Mouse (Mus musculus) kidney, postnatal 14 days (tissue): ENCODE data around the gene Pelo.

Experiments
- DNase-seq: peaks from one replicate; pipeline ENCODE4 v3.0.0; 2022; ENCODE audit warnings: mixed read lengths

The Pelo gene

GRCm38 (mm10) chr13:115096216-115096615 is 6.2 kb upstream of the Pelo start:
- peak; percentile 43 for DNase-seq

- no peak for DNase-seq
Observed at GRCm38 (mm10) chr13:115095392-115095791, 5.4 kb upstream of the Pelo start.

DNA sequence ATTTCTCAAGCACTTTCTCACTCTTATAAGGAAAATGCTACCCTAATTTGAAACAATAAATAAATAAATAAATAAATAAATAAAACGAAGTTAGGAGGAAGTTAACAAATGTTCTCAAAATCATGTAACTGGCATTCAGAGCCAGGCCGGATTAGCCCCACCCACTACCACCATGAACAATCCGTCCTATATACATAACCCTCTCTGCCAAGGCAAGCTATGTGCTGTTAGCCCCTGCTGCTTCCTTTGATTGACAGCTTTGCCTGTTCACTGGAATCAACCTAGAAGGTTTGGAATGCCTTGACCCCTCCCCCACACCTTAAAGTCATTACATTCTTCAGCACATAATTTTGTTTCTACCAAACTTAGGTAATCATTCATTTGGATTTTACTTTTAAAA is 1.5 kb upstream of the Pelo start:
- DNase-seq = peak; percentile 35

GRCm38 (mm10) chr13:115090977-115091445 is 1.0 kb upstream of the Pelo start:
- DNase-seq = no peak

DNA sequence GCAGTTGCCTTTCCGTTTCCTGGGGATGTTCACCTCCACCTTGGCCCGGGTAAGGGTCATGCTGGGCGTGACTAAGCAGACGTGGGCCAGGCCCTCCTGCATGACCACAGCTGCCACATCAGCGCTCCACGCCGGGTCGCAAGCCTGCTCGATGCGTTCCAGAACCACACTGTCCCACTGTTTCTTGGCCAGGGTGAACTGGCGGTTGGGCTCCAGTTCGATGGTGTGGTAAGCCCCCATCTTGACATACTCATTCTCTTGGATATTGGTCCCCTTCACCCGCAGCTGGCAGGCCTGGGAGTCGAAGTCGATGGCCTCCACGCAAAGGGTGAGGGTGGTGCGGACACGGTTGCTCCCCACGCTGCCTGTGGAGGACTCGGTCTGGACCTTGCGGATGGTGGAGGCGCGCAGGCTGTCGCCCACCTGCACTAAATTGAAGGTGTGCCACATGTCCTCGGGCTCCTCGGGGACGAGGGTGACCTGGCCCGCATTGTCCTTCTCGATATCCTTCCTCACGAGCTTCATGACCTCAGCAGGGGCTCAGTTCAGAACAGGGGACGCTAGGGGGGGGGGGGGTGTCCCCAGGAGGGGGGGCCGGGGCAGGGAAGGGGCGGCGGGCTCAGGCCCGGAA is 476 bp downstream of the Pelo start:
- peak; percentile 57 for DNase-seq

- DNase-seq = no peak
Observed at GRCm38 (mm10) chr13:115089020-115089394, 979 bp downstream of the Pelo start.

DNA sequence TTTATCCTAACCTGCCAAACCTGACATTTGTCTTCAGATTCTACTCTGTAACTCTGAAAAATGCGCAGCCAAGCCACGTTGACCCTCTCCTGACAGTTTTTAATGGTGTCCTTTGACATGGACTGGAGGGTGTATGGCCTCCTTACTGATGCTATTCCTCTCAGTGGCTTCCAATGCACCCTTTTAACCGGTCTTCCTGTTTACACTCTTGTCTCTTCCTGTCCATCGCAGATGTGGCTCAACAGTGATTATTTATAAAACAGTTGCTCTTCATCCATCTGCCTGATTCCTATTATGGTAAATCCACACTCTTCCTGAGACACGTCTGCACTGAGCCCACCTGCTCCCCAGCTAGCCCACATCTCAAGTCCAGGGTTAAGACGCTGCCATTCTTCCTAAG is 4.0 kb downstream of the Pelo start:
- peak; percentile 24 for DNase-seq

GRCm38 (mm10) chr13:115082339-115082738 is 7.6 kb downstream of the Pelo start:
- DNase-seq = peak; percentile 47

- peak; percentile 46 for DNase-seq
Observed at GRCm38 (mm10) chr13:115079996-115080585, 9.9 kb downstream of the Pelo start.

DNA sequence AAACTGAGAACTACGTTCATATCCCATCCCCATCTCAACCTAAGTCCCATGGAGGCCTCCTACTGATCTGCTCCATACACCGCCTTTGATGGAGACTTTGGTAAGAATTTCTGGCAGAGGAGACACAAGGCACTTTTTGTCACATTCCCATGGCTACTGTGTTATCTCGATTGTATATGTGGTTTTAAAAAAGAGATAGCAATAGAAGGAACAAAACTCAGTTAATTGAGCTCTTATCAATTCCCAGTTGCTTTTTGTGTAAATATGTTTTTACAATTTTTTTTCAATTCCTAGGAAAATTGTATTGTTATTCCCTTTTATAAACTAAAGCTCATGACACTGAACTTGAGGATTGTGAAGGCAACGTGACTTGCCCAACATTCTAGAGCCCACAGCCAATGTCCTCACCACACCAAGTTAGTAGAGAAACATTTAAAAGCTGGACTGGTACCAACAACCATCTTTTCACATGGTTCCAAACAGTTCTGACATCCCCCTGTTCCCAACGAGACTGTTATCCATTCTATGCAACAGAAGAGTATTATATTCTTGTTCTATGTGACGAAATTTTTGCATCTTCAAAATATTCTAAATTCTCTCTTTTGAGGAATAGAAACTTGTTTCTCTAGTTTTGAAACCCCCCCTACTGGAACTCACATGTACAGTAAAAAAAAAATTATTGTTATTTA is 10.8 kb downstream of the Pelo start:
- DNase-seq = no peak

- DNase-seq = peak; percentile 75
Observed at GRCm38 (mm10) chr13:115077346-115078134, 12.4 kb downstream of the Pelo start.

DNA sequence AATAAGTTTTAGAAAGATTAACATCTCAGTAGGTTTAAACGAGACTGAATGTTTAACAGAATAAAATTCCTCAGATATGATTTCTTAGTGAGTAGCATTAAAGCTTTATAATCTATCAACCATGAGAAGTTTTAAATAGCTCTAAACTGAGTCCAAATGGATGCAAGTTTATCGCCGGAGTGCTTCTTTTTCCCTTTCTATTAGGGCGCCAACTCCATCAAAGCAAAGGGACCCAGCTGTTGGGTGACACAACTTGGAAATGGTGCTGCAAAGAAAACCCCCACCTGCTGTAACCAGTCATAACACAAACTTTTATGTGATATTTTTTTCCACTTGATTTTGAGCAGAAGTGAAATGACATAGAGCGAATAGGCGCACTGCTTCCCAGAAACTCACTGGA is 17.6 kb downstream of the Pelo start:
- no peak for DNase-seq

DNA sequence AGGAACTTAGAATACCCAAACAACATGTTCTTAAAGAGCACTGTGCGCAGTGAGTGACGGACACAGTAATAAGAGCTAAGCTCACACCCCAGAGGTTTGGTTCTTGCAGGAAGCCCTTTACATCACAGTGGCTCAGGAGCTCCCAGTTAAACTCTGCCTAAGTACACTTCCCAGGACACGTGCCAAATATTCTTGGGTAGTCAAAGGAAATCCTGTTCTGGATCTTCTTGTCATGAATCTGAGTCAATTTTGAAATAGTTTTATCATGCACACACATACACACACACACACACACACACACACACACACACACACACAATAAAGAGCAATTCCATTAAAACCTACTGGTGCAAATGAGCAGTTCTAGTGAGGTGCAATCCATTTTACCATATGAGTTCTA is 18.6 kb downstream of the Pelo start:
- DNase-seq = peak; percentile 70

DNA sequence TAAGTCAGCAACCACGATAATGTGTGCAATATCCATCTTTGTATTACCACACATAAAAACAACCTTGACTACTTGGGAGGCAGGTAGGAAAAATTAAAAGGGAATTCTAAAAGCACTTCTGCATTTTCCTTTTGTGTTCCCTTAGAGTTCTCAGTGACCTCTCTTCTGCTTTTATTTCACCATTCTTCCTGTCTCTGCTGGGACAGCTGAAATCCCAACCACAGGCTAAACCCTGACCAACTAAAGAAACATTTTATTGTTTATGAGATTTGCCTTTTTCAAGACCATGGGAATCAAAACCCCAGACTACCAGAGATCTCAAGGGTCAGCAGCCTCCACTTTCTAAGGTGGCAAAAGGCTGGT is 22.0 kb downstream of the Pelo start:
- DNase-seq = no peak

GRCm38 (mm10) chr13:115067324-115067967 is 22.5 kb downstream of the Pelo start:
- DNase-seq = no peak

GRCm38 (mm10) chr13:115057555-115057954 is 32.4 kb downstream of the Pelo start:
- DNase-seq = no peak

GRCm38 (mm10) chr13:115054783-115055182 is 35.2 kb downstream of the Pelo start:
- DNase-seq = peak; percentile 30

DNA sequence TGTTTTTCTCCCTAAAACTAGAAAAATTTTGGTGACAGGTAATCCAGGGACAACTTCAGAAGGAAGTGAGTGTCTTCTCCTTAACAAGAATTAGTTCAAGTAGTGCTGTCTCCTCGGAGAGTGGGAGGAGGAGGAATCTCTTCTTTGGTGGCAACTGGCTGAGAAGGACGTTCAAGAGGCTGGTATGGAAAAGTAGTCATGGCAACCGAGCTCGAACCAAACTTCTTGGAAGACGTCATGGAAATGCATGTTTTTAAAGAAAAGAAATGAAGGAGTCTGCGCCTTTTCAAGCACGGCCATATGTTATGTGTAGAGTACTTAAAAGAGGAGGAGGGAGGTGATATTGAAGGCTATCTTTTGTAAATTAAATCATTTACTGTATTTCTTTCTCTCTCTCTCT is 37.4 kb downstream of the Pelo start:
- no peak for DNase-seq

GRCm38 (mm10) chr13:115050660-115051559 is 39.1 kb downstream of the Pelo start:
- DNase-seq = no peak

GRCm38 (mm10) chr13:115042652-115043051 is 47.3 kb downstream of the Pelo start:
- no peak for DNase-seq
